Mouse (Mus musculus): ENCODE results near the gene Cdkn1a.
"Not testable (repeated sequence)": the region's sequence is repeated elsewhere in the genome, so short reads cannot be mapped to it uniquely, and the experiment has no call there.

Gene Cdkn1a

GRCm38 (mm10) chr17:29083586-29083985 lies 7.2 kb upstream of the Cdkn1a start:
- no peak for DNase-seq (ENCODE audit: low spot score)

GRCm38 (mm10) chr17:29084656-29085055 lies 6.1 kb upstream of the Cdkn1a start:
- no peak for DNase-seq (ENCODE audit: low spot score)

DNA sequence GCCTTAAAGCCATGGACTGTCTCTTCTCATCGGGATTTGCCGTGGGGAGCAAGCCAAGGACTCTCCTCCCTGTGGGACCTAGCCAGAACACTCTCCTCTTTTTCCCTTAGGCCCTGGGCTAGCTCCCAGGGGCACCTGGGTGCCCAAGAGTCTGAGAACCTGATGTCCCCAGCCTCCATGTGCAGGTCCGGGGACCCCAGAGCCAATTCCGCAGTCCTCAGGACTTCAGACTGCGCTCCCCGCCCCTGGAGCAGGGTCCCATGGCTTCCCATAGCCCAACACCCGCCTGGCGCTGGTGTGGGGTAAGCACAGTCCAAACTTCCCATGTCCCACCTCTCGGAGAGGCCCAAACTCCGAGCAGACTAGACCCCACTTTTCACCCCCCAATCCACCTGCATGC lies 5.5 kb upstream of the Cdkn1a start:
- no peak for DNase-seq (ENCODE audit: low spot score)

- no peak for DNase-seq (ENCODE audit: low spot score)
These were observed 3.9 kb upstream of the Cdkn1a start for GRCm38 (mm10) chr17:29086916-29087315.

DNA sequence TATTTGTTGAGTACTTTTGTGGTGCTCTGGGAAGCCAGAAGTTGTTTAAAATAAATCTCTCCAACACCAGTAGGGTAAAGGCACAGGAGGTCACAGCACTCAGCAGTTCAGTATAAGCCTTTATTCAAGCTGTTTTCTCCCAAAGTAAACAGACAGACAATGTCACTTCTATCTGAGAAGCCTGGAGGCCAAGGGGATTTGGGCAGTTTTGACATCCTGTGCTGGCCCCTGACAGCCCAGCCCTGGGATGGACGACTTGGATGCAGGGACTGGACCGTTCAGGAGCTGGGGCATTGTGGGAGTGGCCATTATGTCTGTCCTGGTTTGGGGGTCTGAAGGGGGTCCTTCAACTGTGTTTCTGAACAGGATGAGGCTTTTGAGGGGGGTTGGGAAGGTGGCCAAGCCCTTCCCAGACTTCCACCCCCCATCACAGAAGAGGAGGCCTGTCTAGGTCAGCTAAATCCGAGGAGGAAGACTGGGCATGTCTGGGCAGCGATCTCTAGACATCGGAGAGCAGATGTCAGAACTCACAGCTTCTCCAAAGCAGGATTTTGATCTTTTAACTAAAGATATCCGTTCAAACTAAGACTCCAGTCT lies 670 bp downstream of the Cdkn1a start:
- DNase-seq (ENCODE audit: low spot score), result no peak

GRCm38 (mm10) chr17:29092497-29092896 lies 1.7 kb downstream of the Cdkn1a start:
- DNase-seq (ENCODE audit: low spot score), result no peak

GRCm38 (mm10) chr17:29093110-29093952 lies 2.6 kb downstream of the Cdkn1a start:
- DNase-seq (ENCODE audit: low spot score), result peak; percentile 93

DNA sequence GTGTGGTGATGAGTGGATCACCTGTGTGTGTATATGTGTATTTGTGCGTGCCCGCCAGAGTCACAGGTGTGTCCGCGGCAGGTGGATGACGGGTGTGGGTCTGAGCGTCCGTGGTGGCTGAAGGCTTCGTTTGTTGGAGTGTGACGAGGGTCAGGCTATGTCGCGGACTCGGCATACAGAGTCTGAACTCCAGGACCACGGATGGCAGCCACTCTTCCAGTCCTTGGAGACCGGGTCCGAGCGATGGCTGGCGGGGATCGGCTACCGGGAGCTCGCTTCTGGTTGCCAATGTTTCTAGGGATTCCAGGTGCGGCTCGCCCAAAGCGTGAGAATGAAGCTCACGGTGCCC lies 3.2 kb downstream of the Cdkn1a start:
- DNase-seq (ENCODE audit: low spot score), result no peak

- DNase-seq (ENCODE audit: low spot score), result peak; percentile 91
These were observed 3.8 kb downstream of the Cdkn1a start for GRCm38 (mm10) chr17:29094310-29095181.

DNA sequence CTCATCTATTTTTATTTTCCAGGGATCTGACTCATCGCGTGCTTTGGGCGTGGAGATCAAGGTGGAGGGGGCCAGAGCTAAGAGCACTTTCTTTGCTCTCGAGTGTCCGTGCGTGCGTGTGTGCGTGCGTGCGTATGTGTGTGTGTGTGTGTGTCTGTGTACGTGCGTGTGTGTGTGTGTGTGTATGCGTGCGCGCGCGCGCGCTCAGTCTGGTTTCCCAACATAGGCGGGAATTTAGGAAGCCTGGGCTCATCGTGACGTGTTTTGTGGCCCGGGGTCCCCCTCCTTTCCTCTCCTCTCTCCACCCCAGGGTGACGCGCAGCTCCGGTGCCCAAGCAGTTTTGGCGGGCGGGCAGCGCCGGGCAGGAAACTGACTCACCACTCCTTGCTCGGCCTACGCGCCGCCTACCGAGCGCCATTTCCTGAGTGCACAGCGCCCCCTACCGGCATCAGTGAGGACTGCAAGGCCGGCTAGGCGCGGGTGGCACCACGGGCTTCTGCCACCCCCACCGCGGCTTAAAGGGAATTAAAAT lies 4.5 kb downstream of the Cdkn1a start:
- DNase-seq (ENCODE audit: low spot score), result peak; percentile 97

DNA sequence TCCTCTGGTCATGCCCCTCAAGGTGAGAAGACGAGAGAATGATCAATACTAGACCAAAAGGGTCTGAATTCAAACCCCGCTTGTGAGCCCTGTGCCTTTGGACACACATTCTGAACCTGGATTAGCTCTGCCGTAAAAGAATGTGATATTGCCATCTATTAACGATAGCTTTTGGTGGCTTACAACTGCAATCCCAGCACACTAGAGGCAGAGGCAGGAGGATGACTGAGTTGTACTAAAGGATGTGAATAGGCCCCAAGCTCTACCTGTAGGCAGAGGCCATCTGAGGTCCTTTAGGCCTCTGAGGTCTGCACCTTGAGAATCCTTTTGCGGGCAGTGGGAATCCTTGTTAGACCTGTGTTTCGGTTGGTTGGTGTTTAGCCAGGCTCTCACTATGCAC lies 5.5 kb downstream of the Cdkn1a start:
- DNase-seq (ENCODE audit: low spot score), result no peak

- DNase-seq (ENCODE audit: low spot score), result no peak
These were observed 6.2 kb downstream of the Cdkn1a start for GRCm38 (mm10) chr17:29096851-29097561.

GRCm38 (mm10) chr17:29098291-29098690 lies 7.5 kb downstream of the Cdkn1a start:
- no peak for DNase-seq (ENCODE audit: low spot score)

GRCm38 (mm10) chr17:29099076-29099475 lies 8.3 kb downstream of the Cdkn1a start:
- DNase-seq (ENCODE audit: low spot score), result no peak

DNA sequence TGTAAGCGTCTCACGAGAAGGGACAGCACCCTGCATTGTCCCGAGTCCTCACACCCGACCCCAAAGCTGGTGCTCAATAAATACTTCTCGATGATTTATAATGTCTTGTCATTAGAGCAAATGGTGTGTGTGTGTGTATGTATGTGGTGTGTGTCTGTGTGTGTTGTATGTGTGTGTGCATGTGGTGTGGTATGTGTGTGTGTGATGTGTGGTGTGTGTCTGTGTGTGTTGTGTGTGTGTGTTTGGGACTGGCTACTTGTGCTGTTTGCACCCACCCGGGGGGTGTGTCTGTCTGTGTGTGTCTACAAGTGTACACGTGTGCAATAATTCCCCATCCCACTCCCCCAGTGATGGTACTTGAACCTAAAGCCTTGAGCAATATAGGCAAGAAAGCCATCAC lies 9.9 kb downstream of the Cdkn1a start:
- DNase-seq (ENCODE audit: low spot score), result no peak

GRCm38 (mm10) chr17:29110356-29110755 lies 19.6 kb downstream of the Cdkn1a start:
- DNase-seq (ENCODE audit: low spot score), result not testable (repeated sequence)

- DNase-seq (ENCODE audit: low spot score), result no peak
These were observed 20.6 kb downstream of the Cdkn1a start for GRCm38 (mm10) chr17:29111332-29111731.

GRCm38 (mm10) chr17:29113591-29114352 lies 23.0 kb downstream of the Cdkn1a start, which contains the start of gene Rab44:
Gene Rab44 (plus strand): TSS chr17:29114145.
- DNase-seq (ENCODE audit: low spot score), result no peak

- DNase-seq (ENCODE audit: low spot score), result no peak
These were observed 25.2 kb downstream of the Cdkn1a start for GRCm38 (mm10) chr17:29116023-29116422.

- no peak for DNase-seq (ENCODE audit: low spot score)
These were observed 26.4 kb downstream of the Cdkn1a start for GRCm38 (mm10) chr17:29117006-29117648.

Measured in lung, postnatal 25 days (tissue).